Mouse (Mus musculus) urinary bladder, postnatal 25 days (tissue): ENCODE data around the gene Spsb4.
"Not testable (repeated sequence)": the region's sequence is repeated elsewhere in the genome, so short reads cannot be mapped to it uniquely, and the experiment has no call there.

Source experiments
- DNase-seq: peaks from one replicate; pipeline ENCODE4 v3.0.0; 2022; ENCODE audit warnings: low spot score

Spsb4 gene

DNA sequence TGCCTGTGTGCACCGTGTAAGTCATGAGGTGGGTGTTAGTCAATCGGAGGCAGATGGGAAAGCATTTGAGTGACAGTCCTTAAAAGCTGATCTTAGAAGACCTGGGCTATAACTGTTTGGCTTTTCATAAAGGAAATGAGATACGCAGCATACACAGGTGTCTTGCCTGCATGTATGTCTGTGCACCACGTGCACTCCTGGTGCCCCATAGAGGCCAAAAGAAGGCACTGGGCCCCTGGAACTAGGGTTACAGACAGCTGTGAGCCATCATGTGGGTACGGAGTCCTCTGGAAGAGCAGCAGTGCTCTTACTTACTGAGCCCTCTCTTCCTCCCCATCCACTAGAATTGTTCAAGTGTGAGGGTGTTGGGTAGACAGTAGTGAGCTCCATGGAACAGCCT, 70.1 kb downstream of the Spsb4 start:
- DNase-seq, result no peak

DNA sequence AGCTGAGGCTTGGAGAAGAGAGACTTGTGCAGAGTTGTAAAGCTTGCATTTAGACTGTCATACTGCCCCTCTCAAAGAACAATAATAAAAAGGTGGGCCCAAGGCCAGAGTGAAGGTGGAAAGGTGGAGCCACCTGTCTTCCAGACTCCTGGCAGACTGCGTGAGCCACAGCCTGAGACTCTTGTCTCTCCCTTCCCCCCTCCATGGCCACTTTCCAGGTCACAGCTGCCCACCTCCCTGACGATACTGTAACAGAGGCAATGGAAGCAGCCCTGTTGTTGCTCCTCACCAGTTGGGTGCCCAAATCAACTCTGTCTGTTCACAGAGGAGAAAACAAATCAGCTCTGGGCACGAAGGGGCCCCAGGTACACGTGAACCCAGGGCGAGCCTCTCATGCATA, 71.5 kb downstream of the Spsb4 start:
- DNase-seq, result no peak

DNA sequence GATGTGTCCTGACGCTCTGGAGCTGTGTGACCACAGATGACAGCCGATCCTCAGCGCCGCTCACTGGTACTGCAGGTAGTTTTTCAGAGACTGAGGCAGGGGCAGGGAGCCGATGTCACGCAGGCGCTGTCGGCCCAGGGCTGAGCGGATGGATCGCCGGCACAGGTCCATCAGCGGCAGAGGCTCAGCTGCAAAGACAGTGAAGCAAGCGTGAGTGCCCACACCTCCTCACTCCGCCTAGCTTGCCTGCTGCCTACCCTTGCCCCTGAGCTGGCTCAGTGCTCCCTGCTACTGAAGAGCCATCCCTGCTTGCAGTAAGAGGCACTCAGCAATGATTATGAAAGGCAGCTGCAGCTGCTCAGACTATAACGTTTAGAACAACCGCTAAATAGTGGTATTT, 74.1 kb downstream of the Spsb4 start:
- DNase-seq, result no peak

DNA sequence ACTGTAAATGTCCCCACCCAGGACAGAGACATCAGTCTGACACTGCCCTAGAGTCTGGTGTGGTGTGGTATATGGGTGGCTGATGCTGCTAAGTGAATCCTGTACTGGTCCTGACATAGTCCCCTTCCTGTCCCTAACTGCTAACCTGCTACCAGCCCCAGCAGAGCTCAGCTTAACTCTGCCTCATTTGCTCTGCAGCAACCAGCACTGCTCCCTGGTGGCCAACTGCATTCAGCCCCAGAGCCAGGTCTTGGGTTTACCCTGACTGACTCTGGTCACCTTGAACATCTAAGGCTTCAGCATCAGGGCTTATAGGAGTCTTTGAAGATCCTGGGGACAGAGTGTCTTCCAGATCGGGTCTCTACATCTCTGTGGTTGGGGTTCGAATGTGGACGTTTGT, 75.7 kb downstream of the Spsb4 start:
- DNase-seq, result no peak

DNA sequence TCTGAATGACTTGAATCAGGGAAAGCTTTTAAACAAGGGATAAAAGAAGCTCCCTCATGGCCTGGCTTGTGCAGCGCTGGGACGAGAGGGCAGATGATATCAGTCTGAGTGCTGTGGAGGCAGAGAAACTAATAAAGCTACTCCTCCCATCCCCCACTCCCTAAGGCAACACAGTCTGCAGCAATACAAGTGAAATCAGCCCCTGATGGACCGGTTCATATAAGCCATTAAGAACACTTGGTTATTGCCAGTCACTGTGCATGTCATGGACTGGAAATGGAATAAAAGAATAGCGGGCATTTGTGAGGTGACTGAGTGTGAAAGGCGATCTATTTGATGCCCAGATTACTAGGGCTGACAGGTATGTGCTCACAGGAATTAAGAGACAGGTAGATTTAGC, 79.8 kb downstream of the Spsb4 start:
- DNase-seq, result no peak

DNA sequence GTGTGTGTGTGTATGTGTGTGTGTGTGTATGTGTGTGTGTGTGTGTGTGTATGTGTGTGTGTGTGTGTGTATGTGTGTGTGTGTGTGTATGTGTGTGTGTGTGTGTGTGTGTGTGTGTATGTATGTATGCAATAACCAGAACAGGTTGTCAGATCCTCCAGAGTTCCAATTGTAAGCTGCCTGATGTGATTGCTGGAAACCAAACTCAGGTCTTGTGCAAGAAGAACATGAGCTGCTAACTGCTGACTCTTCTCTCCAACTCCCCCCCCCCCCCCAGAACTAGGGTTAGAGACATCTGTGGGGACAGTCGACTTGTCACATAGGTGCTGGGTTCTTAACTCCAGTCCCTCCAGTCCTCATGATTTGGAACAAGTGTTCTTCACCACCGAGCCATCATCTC, 82.2 kb downstream of the Spsb4 start:
- not testable (repeated sequence) for DNase-seq

DNA sequence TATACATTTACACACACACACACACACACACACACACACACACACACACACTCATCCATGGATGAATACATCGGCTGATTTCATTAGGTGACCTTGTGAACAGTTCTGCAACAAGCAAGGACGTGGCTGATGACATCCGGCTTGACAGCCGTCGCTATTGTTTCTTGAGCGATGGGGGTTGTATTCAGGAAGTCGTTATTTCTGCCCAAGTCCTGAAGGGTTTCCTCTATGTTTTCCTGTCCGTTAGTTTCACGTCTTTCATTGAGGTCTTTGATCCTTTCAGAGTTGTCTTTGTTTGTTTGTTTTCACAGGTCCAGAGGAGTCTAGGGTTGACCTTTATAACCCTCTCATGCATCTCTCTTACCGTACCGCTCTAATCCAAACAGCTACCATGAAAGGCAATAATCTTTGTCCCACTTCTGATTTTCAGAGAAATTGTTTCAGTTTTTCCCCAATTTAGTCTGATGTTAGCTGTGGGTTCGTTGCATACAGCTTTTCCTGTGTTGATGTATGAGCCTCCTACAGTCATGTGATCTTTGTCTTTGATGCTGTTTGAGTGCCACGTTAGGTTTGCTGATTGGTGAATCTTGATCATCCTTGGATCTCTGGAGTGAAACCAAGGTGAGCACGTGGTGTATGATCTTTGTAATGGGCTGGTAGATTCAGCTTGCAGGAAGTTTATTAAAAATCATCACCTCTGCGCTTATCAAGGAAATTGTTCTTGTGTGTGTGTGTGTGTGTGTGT, 82.9 kb downstream of the Spsb4 start:
- no peak for DNase-seq

DNA sequence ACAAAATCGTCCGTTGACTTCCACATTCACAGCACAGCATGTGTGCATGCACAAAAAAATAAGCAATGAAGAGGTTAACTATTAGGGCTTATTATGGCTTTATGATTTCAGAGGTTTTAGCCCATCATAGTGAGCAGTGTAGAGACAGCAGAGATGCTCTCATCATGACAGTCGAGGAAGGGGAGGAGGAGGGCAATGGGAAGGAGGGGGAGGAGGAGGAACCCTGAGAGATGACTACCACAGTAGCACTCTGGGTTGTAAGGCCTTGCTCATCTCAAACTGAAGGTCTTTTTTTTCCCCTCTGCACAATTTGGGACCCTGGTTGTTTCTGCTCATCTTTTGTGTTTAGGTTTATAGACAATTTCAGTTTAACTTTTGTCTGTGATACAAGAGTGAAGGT, 83.8 kb downstream of the Spsb4 start:
- DNase-seq, result no peak

DNA sequence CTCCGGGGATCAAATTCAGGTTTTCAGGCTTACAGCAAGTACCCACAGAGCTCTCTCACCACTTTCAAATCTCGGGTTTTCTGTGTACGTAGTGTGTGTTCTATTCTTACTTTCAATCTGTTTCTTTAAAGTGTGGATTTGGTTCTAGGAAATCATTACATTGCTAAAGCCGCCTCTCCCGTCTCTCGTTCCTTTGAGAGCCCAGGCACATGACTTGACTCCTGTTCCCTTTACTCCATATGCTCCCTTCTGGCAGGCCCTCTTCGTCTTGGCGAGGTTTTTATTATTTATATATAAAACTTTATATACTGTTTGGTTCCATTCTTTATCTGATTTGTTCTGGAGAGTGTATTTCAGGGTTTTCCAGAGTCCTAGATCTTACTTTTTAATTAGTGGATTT, 85.9 kb downstream of the Spsb4 start:
- no peak for DNase-seq

DNA sequence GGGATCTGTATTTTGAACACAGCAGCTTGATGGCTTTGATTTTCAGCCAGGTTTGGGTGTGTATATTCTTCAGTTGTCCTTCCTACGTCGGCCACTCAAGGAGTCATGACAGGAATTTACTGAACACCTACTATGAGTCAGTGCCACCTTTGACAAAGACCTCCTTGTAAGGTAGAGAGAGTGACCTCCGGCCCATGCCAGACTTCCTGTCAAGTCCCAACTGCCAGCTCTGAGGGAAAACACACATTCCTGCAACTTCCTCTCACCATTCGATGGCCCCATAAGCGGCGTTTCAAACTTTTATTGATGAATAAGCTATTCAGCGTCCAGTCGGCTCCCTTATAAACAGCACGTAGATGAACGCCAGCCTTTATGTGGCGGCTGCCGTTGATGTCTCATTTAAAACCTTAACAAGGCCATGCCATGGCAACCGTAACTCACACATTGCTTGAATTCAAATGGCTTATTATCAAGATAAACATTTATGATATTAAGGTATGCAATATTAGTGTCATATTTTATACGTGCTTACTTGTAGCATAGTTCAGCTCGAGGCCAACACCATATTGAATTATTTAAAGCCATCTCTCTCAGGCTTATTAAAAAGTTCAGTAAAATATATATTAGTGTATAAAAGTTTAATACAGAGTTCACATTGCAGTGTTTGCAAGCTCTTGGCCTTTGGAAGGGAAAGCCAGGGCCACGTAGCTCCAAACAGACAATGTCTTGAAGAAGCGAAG, 94.9 kb downstream of the Spsb4 start:
- DNase-seq, result no peak

DNA sequence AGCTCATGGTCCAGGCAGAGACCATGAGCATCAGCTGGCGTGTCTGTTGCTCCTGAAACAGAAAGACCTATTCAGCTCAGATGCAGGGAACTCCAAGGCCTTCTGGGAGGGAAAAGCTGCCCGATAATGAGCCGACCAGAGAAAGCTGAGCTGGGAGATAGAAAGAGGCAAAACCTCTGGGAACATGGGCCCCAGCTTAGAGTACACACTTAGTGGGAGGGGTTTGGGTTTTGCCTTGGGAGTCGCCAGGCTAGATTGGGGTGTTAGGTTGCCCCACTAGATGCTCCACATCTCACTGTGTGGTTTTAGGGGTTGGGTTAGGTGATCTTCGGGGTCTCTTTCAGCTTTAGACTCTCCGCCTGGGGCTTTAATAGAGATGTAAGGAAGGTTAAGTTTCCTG, 95.5 kb downstream of the Spsb4 start:
- DNase-seq, result no peak

DNA sequence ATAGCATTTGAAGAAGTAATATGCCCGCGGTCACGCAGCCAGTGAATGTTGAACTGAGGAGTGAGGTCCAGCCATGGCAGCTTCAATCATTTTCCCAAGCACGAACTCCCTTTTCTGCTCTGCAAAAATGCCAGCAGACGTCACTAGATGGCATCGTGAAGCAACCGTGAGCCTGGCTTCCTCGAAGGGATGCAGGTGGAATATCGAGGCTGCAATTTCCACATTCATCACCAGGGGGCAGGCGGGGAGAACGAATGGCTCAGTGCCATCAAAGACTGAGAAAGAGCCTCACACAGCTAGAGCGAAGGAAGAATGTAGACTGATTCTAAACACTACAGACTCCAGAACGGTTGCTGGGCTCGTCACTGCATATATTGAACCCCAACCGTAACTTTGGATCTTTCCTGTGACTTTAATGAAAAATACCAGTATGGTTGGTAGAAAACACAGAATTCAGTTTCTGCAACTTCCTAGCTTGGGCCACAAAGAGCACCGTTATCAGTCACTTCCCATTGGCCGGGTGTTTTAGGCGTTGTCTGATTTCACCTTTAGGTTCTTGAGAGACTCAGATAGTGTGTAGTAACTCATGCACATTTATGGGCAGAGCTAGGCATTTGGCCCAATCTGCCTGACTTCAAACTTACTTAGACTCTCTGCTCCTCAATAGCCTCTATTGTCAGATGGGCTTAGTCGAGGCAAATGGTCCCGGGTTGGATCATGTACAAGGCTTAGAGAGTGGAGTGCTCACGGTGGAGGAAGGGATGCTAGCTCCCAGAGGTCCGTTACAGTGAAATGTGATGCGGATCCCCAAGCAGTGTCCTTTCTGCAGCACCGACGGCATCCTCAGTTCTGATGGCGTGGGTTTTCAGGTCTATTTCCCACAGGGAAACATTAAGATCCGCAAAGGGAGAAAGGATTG, 101.8 kb downstream of the Spsb4 start:
- peak; percentile 90 for DNase-seq

DNA sequence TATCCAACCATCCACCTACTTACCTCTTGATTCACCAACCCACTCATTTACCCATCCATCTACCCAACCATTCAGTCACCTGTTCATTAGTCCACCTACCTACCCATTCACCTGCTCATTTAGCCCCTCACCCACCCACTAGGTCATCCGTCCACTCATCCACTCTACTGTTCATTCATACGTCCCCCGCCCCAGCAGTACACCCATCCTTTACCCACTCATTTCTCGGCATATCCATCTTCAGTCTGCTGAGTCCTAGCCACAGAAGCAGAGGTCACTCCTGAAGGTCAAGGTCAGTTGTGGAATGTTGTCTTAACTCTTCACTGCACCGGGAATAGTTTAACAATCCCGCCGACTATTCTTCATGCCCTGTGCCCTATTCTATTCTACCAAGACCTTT, 102.6 kb downstream of the Spsb4 start:
- no peak for DNase-seq

DNA sequence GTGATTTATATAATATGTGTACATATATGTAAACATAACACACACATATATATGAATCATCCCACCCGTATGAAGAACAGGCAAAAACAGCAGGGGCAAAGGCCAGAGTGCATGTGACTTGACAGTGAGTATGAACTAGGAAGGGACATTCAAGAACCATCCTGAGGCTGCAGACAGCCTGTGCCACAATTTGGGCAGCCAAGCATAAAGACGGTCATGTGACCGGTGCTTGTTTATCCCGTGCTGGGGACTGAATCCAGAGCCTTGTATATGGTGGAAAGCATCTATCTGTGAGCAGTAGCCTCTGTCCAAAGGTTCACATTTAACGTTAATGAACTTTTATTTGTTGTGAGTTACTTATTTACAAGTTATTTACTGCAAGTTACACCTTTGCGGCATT, 103.8 kb downstream of the Spsb4 start:
- no peak for DNase-seq

DNA sequence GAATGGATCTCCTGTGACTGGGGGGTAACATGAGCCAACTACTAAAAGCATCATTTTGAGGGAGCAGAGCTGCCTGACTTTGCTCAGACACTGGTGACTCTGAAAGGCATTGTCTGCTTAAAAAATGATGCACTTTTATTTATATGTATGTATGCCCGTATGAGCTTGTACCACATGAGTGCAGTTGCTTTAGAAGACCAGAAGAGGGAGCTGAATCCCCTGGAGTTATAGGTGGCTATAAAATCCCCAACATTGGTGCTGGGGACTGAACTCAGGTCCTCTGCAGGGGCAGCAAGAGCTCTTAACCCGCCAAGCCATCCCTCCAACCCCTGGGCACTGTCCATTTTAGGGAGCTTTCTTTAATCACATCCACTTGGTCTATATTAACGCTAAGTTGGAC, 104.6 kb downstream of the Spsb4 start:
- DNase-seq, result no peak

DNA sequence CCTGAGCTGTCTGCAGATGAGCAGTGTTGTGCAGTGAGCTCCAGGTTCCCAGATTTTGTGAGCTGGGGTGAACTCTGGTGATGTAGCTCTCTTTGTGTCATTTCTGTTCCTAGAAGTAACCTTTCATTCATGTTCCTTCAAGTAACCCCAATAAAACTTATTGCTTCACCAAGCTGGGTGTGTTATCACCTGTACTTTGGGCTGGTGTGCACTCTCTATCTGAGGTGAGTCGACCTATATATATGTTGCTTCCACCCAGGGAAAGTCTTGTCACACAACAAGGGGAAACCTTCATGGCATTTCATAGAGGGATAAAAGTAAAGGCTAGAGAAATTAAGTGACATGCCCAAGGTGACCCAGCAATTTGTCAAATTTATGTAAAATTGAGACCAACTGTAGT, 109.1 kb downstream of the Spsb4 start:
- no peak for DNase-seq

DNA sequence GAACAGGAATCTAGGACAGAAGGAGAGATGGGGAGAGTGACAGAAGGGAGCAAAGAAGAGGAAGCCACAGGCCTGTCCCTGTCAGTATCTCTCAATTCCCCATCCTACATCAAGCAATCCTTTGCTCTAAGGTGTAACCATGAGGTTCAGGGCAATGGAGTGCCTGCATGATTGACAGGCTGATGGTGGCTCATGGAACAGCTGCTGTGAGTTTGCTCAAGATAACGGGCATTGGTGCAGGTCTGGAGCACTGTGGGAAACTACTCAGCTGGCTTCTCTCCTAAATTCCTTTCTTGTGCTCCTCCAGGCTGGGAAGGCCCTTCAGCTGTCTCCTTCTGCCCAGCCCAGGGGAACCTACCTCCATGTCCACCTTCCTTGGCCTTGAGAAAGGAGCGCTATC, 109.9 kb downstream of the Spsb4 start:
- no peak for DNase-seq

DNA sequence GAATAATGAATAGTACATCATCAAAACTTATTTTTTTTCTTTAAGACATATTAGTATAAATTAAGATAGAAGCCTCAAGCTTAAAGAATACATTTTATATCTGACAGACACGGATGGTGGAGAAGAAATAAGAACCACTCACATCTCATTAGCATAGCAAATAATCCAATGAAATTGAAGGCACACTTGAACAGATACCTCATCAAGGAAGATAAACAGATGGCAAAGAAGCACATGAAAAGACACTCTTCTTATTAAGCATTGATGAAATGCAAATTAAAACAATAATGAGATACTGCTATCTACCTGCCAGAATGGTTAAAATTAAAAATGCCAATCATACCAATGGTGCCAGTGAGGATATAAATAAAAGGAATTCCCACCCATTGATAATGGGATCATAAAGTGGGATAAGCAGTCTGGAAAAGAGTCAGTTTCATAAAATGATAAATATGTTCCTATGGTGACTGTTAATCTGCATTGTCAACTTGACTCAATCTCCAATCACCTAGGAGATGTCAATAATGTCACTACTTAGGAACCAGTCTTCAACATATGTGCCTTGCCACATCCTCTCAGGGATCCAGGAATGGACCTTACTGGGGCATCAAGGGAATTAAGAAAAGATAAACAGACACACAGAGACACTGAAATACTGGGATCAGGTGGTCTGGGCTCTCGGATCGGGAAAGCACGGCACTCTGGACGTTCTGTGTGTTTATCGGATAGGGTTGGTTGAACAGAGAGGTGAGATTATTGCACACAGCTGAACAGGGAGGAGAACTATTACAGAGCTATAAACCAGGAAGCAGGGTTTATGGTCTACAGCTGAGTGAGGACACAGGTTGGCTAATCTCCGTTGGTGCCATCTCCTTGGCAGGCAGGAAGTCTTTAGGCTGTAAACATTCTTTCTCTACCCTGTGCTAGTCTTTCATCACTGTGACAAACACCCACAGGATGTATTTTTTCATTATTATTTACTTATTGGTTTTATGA, 114.0 kb downstream of the Spsb4 start:
- no peak for DNase-seq

DNA sequence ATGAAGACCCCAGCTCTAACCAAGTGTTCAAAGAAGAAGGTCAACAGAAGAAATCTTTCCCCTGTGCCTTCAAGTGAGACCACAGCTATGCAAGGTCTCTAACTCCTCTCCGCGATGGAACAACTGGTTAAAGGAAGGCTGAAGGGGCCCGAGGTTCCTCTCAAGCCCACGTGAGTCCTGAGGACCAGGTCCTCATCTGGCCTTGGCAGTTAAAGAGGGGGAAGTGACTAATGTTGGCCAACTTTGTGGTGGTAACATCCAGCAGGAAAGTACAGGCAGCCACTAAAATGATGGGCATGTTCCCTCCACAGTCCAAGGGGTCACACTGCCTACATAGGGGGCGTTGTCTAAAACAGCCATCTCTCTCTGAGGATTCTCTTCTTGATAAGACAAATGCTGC, 118.9 kb downstream of the Spsb4 start:
- DNase-seq, result no peak

DNA sequence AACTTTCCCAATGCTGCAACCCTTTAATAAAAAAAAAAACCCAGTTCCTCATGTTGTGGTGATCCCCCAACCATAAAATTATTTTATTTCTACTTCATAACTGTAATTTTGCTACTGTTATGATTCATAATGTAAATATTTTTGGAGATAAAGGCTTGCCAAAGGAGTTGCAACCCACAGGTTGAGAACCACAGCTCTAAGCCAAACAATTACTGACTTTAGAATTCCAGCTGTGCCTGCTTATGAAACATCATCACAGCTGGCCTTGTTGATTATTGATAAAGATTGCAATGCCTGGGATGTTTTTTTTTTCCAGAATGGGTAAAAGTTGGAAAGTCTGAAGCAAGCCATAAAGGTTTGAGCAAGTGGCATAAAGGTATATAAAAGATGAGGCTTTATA, 119.6 kb downstream of the Spsb4 start:
- no peak for DNase-seq

DNA sequence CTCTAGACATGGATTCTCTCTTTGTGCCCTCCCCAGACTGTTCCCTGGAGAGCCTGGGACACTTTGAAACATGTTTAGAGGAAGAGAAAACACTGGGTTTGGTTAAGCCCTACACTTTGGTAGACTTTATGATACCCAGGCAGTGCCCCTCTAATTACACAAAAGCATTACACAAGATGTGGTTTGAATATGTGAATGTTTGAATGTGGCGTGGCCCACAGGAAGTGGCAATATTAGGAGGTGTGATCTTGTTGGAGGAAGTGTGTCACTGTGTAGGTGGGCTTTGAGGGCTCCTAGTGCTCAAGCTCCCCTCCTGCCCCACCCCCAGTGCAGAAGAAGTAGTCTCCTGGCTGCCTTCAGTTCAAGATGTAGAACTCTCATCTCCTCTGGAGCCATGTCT, 122.0 kb downstream of the Spsb4 start:
- no peak for DNase-seq

DNA sequence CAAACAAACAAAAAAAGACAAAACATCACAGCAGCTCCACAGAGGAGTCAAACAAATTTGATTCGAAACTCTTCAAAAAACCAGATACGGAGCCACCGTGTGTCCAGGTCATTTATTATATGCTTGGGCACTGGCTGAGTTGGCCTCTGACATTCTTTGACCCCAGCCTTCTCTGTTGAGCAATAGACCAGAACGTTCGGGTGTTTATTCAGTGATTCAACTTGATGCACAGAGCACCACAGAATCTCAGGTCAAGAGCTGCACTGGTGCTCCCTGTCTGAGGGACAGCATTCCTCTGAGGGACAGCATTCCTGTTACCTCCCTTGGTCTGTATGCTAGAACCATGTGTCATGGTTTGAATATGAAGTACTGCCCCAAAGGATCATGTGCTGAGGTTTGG, 125.1 kb downstream of the Spsb4 start:
- DNase-seq, result no peak
